Mouse (Mus musculus) lung, adult 2 months (tissue): ENCODE data around the gene Smurf2. TPM values are rescaled to one million over a fixed set of nuclear protein-coding genes. Genes with fewer than 3 reads are reported as not detected.
"Not testable (repeated sequence)": the region's sequence is repeated elsewhere in the genome, so short reads cannot be mapped to it uniquely, and the experiment has no call there.

ENCODE experiments used
- DNase-seq: peaks from one replicate; pipeline ENCODE4 v3.0.0; 2022
- H3K4me1 ChIP-seq: fragments of 200-500 bp; 2 replicates; pipeline ENCODE4 v1.6.1; 2011; ENCODE audit warnings: low read length; ENCODE audit not compliant: control insufficient read depth, insufficient read depth
- H3K4me3 ChIP-seq: fragments of 200-500 bp; replicated peaks from 2 replicates; pipeline ENCODE3; 2011; ENCODE audit warnings: low read depth, mild to moderate bottlenecking, control low read depth, low read length; ENCODE audit errors: extremely low read depth
- CTCF ChIP-seq: fragments of 200-500 bp; IDR thresholded peaks from 2 replicates; pipeline ENCODE4 v1.5.1; 2011; ENCODE audit warnings: mild to moderate bottlenecking, low read length, control low read depth; ENCODE audit not compliant: insufficient read depth
- POLR2A ChIP-seq: fragments of 200-500 bp; IDR thresholded peaks from 2 replicates; pipeline ENCODE4 v1.6.1; 2011; ENCODE audit warnings: low read depth, mild to moderate bottlenecking, control low read depth, low read length, borderline replicate concordance; ENCODE audit errors: extremely low read depth
- WGBS: fragments of 180-500 bp; shearing (Covaris S2); methylation state at CpG from one replicate; pipeline ENCODE4 v1.1.7; 2018; 5-methylcytosine and 5-hydroxymethylcytosine counted together
- polyA plus RNA-seq: library from polyadenylated mRNA; depleted of rRNA; stranded (reverse); fragments of >200 nt; gene quantifications from 2 replicates; pipeline ENCODE4 v1.2.3, GENCODE M21; 2012

The Smurf2 gene
- polyA plus RNA-seq, 1 experiment, result 24.7 TPM

DNA sequence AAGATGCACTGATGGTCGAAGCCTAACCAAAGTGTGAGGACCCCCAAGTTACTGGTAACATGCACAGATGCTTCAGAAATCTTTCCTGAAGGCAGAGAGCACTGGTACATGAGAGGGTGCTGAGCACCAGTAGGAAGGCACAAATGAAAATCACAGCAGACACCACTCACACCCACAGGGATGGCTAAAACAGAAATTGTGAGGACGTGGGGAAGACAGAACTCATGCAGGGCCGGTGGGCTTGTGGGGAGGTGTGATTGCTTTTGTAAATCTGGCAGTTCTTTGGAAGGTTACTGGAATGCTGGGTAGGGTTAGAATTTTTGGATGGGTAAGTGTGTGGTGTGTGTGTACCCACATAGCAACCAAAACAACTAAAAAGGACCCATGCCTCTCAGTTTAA lies 103.4 kb downstream of the Smurf2 start:
- TF ChIP-seq POLR2A, result no peak
- TF ChIP-seq CTCF, result no peak
- H3K4me3 ChIP-seq, result no peak overlapping the region
- H3K4me1 ChIP-seq, result peaks cover 6% of the 10 kb centered on the region
- WGBS, result 93% methylated on average over 3 of the region's 3 CpGs
- DNase-seq, result no peak

DNA sequence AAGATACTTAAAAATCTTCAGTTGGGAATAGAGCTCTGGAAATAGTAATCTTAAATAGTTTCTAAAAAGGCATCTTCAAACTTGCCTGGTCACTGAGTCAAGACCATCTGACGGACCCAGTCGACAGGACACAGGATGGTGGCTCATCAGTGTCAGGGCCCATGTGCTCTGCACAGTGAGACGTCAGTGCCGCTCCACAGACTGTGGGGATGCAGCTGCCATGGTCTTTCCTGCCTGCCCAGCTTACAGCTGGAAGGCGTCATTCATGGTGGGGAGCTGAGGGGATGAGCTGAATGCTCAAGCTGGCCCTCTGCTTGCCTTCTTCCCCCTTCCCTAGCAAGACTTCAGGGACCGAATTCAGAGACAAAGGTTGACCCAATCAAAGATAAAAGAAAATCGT lies 104.2 kb downstream of the Smurf2 start:
- TF ChIP-seq CTCF (no peak), POLR2A (no peak)
- 79% methylated on average over 7 of the region's 7 CpGs for WGBS
- DNase-seq, result no peak
- no peak overlapping the region for H3K4me3 ChIP-seq
- peaks cover 4% of the 10 kb centered on the region for H3K4me1 ChIP-seq

DNA sequence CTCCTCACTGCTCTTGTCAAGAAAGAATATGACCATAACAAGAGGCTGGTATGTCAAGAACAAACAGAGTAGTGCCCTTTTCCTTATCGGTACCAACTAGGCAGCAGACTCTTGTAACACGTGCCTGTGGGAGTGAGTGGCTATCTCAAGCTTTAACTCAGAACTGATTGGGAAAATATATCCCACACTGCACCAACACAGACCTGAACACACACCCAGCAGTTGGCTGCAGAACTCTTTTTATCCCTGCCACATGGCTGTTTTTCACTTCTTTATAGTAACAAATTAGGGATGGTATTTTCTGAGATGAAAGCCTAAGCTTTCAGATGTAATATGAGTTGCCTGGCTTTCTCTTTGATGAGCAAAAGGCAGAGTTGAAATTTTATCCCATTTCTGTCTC lies 104.8 kb downstream of the Smurf2 start:
- TF ChIP-seq CTCF, result no peak
- no peak for TF ChIP-seq POLR2A

DNA sequence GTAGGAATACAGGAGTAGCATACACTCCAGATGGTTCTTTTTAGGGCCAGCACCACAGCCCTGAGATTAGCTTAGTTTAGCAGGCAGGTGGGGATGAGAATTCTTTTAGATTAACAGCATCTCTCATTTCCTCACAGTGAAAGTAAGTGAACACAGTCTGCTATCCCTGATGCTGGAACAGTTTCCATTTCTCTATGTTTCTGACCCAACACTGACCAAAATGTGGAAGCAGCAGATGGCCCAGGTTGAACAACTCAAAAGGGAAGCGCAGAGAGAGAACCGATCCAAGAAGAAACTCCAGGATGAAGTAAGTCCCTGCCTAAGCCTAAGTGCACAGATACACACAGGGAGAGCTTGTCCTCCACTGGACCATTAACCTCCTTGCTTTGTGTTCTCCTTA lies 105.2 kb downstream of the Smurf2 start:
- no peak for TF ChIP-seq POLR2A
- WGBS, result 79% methylated on average over 2 of the region's 2 CpGs
- H3K4me3 ChIP-seq, result no peak overlapping the region
- H3K4me1 ChIP-seq, result no peaks in the 10 kb centered on the region
- DNase-seq, result no peak

More for the DNA sequence above, 104.8 kb downstream of the Smurf2 start:
- no peak for DNase-seq
- 72% methylated on average over 2 of the region's 2 CpGs for WGBS
- no peak overlapping the region for H3K4me3 ChIP-seq
- H3K4me1 ChIP-seq, result 0 out of 2 replicates have a peak, but pooled peaks cover under 1% of the 10 kb centered on the region

DNA sequence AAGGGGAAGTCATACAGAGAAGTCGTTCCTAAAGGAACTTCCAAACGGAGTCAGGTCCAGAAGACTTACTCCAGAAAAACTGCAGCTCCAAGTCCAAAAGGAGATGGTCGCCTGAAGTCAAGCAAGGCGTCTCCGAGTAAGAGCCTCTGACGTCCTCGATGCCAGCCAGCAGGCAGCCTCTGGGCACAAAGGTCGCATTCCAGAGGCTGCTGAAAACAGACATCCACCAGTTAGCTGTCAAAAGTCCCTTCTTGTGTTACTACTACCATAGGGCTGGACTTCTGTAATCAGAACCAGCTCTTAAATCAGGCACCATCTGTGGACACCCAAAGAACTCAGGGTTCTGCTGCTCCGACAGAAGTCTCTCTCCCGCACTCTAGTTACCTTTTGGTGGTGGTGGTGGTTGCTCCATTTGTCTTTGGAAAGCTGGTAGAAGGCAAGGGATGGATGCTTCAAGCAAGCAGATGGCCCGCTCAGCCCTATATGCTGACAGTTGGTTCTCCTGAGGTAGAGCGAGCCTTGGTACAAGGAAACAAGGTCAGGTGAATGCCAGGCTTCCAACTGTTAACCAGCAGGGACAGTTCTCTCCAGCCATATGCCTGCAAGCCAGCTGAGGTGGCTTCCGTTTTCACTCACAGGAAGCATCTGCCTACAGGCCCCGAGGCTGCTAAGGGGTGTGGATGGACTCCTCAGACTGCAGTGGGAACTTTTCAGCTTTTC lies 105.8 kb downstream of the Smurf2 start:
- WGBS, result 71% methylated on average over 14 of the region's 14 CpGs
- no peak for DNase-seq
- TF ChIP-seq CTCF (no peak), POLR2A (no peak)
- Histone ChIP-seq H3K4me3 (no peak overlapping the region), H3K4me1 (no peaks in the 10 kb centered on the region)

DNA sequence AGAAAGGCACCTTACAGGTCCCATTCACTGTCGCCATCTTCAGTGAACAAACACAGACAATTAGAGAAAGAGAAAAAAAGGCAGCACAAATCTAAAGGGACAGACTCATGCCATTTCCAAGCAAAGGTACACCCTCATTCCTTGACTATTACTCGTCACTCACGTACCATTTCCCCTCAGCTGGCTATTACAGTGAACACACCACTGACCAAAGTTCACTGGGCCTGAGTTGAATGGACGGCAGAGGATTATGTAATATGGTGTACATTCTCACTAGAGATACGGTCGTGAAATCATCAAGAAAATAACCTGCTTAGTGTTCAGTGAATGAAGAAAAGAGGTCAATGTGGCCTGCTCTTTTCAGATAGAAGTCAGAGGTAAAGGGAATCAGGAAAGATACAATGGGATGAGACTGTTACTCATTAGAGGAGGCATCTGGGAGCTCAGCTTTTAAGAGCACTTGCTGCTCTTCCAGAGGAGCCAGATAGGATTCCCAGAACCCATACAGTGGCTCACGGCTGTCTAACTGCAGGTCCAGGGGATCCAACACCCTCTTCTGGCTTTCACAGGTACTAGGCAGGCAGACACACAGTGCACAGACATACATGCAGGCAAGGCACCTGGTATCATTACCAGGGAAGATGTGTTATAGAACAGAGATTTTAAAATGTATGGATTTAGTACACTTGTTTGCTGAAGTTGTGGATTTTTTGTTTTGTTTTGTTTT lies 107.9 kb downstream of the Smurf2 start:
- DNase-seq, result no peak
- H3K4me3 ChIP-seq, result no peak overlapping the region
- 86% methylated on average over 7 of the region's 7 CpGs for WGBS
- H3K4me1 ChIP-seq, result no peaks in the 10 kb centered on the region
- TF ChIP-seq POLR2A (no peak), CTCF (no peak)

DNA sequence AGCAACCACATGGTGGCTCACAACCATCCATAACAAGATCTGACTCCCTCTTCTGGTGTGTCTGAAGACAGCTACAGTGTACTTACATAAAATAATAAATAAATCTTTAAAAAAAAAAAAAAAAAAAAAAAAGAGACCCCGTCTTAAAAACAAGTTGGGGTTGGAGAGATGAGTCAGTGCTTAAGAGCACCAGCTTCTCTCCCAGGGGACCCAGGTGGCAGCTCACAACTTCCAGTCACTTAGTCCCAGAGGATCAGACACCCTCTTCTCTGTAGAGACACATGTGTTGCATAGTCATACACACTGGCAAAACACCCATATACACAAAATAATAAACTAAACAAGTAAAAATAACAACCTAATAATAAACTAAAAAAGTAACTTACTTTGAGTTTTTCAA lies 113.1 kb downstream of the Smurf2 start:
- not testable (repeated sequence) for H3K4me3 ChIP-seq, DNase-seq, H3K4me1 ChIP-seq
- whole genome bisulfite sequencing, result 76% methylated on average over 1 of the region's 1 CpGs

DNA sequence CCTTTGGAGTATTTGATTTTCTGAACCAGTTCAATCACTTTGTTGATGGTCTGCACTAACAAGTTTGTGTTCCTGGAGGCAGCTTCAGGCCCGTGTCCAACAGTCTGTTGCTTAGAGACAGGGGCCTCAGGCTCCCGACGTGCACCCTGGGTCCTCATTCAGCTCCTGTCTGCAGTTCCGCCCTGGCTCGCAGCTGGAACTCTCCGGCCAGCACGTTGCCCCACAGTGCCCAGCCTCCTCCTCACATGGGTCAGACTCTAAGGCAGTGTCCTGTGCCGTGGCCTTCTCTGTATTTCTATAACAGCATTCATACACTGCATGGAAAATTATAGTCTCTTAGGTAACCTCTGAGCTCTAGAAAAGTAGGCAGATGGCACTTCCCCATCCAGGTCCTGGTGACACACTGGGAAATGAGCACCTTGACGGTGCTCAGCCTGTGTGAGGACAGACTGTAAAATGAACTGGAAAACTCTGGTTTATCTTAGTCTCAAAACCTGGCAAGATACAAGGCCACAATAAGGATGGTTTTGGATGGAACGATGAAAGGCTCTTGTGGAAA lies 118.4 kb downstream of the Smurf2 start:
- Histone ChIP-seq H3K4me3 (no peak overlapping the region), H3K4me1 (no peaks in the 10 kb centered on the region)
- DNase-seq, result no peak
- 76% methylated on average over 10 of the region's 10 CpGs for WGBS
- TF ChIP-seq POLR2A (no peak), CTCF (no peak)

DNA sequence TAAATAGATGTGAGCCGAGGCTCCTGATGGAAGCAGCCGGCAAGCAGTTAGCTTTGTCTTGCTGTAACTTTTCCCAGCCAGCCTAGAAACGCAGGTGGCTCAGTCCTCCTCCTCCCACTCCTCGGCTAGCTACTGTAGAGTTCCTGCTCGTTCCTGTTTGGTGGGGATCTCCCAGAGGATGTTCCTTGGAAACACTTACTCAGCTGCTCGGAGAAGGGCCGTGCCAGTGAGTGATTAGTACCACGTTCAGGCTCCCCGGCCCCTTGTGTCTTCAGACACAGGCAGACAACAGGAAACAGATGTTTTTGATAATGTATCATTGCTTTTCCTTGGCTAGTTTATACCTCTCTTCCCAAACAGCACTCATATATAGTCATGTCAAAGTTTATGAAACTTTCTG lies 124.8 kb downstream of the Smurf2 start:
- Histone ChIP-seq H3K4me3 (no peak overlapping the region), H3K4me1 (peaks cover 2% of the 10 kb centered on the region)
- TF ChIP-seq POLR2A (no peak), CTCF (no peak)
- 31% methylated on average over 9 of the region's 9 CpGs for WGBS
- no peak for DNase-seq

DNA sequence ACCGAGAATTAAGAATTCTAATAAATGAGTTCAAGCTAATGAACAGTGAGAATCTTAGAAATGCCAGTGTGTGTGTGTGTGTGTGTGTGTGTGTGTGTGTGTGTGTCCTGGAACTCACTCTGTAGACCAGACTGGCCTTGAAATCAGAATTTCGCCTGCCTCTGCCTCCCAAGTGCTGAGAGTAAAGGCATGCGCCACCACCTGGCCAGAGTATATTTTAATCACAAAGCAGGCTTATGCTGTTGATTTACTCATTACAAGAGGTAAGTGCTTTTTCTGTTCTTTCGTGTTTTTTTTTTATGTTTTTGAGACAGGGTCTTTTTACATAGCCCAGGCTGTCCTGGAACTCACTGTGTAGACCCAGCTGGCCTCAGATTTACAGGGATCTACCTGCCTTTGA lies 126.7 kb downstream of the Smurf2 start:
- WGBS, result 81% methylated on average over 4 of the region's 4 CpGs
- no peak for DNase-seq
- Histone ChIP-seq H3K4me3 (no peak overlapping the region), H3K4me1 (peaks cover 2% of the 10 kb centered on the region)
- no peak for TF ChIP-seq CTCF
- no peak for TF ChIP-seq POLR2A
